Mouse (Mus musculus) layer of hippocampus, postnatal 25 days (tissue): Measurements from ENCODE around the gene Sp100. TPM values are rescaled to one million over a fixed set of nuclear protein-coding genes. Genes with fewer than 3 reads are reported as not detected.
A peak's percentile ranks its signal among the peaks of the same experiment; 100 is the strongest.

Source experiments
- DNase-seq, 2 experiments: peaks; one replicate each; pipeline ENCODE4 v3.0.0; 2022; ENCODE audit warnings: mixed read lengths in 2 of 2, low spot score in 1 of 2; ENCODE audit errors: extremely low spot score in 1 of 2
- total RNA-seq, 2 experiments: library from RNA; stranded (reverse); gene quantifications; 2 replicates each; pipeline ENCODE4 v1.2.3; 2021

The Sp100 gene
- total RNA-seq, 2 experiments from 2014 or later: 1.1 to 1.7 TPM

DNA sequence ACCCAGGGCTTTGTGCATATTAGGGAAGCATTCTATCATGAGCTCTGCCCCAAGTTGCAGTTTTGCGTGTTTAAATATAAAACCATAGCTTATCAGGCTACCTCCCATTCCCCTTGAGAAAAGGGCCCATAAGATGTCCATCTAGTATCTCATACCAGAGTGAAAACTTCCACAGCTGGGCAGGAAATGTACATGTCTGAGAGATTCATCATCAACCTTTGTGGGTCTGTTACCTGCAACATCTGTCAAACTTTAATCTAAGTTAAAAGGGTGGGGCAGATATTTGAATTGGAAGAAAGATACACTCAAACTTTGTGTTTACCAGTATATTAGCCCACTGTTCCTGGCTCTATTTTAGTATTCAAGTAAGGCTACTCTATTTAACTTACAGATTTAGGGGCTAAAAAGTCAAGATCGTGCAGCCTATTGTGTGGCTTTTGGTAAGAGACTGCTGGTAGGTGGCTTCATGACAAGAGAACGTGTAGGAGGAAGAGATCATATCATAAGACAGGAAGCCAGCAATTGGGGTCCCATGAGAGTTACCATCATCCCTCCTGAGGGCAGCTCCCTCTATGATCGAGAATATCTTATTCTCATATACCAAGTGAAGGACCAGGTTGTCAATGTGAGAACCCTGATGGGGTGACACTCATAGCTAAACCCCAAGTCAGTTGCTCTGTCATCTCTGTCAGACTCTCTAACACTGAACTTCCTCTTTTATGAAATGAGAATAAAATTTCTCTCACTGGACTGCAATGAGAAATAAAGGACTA lies 48.1 kb downstream of the Sp100 start:
- no peak for DNase-seq

DNA sequence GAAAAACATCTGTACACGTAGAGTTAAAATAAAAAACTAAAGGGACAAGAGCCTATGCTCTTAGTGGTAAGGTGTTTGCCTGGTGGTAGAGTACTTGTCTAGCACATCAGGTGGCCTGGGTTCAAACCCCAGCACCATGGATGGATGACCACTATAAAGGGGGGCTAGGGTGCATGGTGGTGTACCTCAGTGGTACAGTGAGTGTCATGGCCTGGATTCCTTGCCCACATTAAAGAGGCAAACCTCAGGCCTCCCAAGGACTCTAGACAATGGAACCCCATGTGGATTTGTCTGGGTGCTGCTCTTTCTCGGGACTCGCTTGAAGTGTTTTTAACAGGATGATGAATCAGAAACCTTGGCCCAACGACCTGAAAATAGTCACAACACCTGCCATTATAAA lies 52.7 kb downstream of the Sp100 start:
- no peak for DNase-seq

DNA sequence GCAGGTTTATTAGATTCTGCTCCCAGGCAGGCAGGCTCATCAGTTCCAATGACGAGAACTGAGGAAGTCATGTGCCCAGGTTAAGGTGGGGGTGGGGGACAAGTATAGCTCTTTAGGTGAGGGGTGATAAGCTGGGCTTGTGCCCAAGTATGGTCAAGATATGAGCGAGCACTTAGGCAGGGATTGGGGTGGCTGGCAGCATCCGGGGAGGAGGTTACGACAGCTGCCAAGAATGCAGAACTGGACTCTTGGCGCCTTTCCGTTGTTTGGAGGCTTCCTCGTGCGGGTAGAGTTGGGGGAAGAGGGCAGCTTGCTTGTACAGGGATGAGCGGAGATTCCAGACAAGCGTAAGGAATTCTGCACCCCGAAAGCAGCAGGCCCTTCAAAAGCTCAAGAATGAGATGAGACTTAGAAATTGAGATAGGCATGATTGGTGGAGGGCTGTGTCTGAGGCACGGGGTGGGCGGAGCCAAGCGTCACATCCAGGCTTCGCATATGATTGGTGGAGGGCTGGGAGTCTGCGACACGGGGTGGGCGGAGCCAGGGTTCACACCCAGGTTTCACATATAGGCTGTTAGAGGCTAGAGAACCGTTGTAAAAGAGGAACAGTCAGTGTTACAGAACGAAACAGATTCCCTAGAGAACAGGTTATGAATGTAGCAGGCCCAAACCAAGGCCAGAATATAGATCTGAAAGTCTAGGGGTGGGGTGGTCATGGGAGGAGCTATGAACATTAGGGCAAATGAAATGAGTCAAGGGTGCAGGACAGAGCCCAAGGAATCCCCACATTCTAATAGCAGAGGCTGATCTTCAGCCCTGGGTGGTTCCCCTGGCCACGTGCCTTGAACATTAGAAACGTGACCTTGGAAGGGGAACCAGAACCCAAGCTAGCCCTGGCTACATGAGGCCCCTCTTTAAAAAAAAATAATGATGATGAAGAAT lies 53.7 kb downstream of the Sp100 start:
- DNase-seq: peak; percentile 13 to 20

DNA sequence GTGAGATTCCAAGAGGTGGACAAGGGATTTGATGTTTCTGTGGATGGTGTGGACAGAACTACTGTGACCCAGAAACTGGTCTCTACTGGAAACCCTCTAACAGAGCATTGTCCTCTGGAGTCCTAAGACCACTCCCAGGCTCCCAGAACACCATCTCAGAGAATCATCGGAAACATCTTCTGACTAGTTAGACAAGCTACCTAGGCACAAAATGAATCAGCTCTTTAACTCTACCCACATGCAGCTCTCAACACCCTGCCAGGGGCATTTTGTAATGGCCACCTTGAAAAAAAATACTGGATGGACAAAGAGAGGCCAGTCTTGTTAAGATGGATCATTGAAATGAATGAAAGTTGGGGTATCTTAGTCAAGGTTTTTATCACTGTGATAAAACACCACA lies 55.8 kb downstream of the Sp100 start:
- DNase-seq: no peak

DNA sequence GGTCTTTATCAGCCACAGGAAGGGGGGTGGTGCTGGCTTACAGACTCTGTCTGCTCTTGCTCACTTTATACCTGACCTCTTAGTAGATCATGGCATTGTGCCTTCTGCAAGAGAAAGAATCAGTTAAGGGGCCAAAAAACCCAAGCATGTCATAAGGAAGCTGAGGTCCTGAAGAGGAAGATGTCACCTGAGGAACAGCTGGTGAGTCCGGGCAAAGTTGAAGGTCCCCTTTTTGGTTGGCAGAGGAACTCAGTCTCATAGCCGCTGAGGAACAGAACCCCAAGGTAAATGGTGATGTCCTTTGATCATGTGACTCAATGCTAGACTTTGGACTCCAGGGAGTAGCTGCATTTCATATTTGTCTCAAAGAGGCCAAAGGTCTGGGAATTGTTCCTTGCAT lies 57.0 kb downstream of the Sp100 start:
- DNase-seq: no peak

DNA sequence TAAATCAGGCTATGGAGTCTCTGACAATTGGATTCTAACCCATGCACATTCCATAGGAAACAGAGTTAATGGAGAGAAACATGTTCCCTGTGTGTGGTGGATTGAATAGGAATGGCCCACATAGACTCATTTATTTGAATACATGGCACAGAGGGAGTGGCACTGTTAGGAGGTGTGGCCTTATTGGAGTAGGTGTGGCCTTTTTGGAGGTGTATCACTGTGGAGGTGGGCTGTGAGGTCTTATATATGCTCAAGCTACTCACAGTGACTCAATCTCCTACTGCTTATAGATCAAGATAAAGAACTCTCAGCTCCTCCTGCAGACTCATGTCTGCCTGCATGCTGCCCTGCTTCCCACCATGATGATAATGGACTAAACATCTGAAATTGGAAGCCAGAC lies 64.7 kb downstream of the Sp100 start:
- DNase-seq: no peak

DNA sequence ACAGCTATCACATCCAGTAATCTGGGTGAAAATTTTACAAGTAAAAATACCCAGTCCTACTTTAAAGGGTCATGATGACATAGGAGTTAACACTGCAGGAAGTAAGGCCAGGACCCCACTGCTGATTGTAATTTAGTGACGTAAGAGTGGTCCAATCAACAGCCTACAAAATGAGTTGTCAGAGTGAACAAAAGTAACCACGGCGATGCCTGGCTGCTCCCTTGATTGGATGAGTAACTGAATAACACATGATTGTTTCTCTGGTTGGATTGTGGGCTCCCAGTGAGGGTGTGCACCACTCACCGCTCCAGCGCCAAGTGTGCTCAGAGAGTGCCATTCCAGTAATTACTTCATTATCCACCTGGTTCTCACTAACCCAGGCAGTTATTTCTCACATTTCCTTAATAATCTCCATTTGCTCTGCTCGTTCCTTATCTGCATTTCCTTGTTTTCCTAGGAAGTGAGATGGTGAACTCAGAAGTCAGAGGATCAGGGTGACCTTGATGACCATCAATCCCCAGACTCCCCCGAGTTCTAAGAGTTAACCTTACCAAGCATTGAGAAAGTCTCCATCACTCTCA lies 66.7 kb downstream of the Sp100 start:
- DNase-seq: no peak

DNA sequence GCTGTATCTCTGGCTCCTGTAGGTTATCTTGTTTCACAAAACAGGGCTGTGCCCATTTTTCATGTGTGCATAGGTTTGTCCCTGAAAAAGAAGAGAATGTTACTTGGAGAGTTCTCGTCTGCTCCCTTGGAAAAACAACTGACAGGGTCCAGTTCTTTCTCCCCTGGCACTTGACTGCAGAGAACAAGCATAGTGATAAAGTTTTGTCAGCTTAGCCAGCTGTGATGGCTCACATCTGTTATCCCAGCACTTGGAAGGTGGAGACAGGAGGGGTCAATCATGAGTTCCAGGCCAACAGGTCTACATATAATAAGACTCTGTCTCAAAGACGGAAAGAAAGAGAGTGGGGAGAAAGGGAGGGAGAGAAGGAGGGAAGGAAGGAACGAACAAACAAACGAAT lies 69.3 kb downstream of the Sp100 start:
- DNase-seq: no peak

DNA sequence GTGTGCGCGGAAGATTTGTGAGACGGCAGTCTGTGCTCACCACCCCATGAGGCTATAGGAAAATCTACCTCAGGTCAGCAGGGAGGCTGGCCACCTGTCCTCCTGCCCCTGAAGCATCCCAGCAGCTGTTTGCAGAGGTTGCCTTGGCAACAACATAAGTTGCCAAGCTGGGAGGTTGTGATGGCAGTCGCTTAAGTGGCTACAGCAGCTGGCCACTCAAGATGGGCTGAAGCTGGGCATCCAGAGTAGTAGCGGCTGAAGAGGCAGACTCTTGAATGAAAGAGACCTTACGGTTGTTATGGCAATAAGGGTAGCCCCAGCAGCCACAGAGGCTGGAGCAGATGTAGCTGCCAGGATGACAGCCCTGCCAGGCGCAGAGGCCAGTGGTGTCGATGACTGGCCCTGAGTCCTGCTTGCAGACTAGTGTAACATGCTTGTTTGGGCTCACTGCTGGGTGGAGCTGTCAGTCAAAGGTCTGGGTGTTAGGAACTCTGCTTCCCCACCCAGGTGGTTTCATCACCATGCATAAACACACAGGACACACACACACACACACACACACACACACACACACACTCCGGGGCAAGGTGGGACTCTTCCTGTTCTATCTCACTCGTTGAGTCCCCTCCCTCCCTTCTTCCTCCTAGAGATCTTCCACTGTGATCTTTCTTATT lies 70.6 kb downstream of the Sp100 start:
- DNase-seq: no peak

DNA sequence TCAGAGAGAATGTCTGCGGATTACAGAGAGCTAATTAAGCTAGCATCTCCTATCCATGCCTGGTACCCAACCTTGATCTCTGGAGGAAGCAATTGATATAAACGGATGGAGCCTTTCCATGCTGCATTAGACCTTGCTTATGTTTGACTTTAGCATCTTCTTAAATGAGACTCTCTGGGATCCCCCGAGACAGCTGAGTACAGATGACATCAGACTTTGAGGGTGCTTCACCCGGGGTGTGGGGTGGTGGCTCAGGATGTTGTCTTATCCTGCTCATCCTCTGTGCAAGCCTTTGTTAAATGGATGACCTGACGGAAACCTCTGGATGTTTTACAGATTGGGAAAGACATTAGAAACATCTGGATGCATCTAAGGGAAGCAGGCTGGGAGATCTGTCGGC lies 80.7 kb downstream of the Sp100 start:
- no peak for DNase-seq

DNA sequence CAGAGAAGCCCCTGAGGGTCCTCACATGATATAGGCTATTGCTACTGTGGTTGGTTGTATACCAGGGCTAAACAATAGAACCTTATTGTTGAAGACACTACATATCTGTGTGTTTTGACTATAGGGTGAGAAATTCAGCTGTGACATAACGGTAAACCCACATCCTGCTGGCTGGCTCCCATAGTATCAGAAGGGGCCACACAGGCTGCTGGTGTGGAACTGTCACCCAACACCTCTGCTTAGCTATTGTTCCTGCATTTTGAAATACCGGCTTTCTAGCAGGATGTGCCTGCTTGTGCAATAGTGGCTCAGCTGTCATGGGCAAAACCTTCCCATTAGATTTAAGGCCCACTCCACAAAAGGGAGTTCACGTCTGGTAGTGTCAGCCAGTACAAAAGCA lies 82.8 kb downstream of the Sp100 start:
- DNase-seq: no peak

DNA sequence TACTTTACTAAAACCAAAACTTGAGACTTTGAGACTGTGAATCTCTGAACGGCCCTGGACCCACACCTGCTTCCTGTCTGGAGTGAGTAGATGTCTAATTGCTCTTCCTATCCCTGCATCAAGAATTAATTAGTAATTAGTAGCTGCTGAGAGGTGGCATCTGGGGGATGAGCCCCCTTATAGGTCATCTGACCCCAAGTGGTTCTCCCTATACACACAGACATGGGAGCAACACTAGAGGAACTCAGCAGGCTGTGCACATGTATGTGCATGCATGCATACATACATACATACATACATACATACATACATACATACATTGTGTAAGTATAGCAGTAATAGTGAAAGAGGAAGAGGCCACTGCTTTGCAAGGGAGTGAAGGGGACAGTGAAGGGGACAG lies 84.7 kb downstream of the Sp100 start:
- DNase-seq: no peak

DNA sequence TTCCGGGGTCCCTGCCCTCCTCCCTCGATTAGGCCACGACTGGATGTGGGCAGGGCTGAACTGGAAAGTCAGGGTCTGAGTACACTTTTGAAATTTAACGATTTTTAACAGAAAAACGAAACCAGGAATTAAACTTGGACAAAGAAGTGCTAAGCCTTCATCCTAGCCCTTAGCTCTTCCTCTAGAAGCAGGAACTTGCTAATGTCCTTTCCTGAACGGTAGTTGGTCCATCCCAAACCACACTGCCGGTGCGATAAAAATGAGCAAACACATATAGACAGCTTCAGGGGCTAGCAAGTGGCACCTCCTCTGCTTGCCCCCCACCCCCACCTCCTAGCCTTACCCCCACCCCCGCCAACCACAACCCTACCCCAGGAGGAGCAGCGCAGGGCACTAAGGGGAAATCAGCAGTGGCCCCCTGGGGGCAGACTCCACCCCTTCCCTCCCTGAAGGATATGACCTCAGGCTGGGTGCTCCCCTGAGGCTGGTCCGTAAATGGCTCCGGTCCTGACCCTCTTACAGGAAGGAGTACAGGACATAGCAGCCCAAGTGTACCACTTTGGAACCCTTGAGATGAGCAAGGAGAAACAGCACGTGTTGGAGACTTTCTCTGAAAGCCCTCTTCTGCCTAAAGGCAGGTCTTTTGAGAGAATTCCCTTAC lies 85.8 kb downstream of the Sp100 start:
- no peak for DNase-seq

DNA sequence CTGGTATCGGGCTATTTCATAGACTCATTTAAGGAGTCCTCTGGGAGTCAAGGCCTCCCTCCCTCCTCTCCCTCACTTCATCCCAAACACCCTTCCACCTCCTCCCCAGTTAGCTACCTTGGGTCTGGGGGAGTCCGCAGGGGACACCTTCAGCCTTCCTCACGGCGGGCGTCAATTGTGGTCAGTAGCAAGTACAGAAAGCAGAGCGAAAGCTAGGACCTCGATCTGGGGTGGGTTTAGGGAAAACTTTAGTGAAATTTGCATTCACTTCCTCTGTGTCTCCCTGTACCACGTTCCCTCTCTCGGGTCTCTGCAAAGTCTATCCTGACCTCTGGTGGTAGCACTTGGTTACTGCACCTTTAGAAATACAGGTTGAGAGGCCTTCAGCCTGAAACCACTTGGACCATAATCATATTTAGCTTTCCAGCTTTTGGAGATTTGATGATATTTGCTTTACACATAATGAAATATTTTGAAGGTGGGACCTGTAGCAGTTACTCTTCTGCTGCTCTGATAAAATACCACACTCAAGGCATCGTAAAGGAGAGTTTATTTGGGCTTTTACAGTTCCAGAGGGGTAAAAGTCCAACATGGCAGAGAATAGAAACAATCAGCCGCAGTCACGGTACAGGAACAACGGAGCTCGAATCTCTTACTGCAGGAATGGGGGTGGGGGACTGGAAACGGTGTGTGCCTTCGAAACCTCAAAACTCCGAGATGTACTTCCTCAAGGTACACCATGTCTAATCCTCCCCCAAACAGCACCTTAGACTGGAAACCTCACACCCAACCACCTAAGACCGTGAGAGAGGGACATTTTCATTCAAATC lies 86.8 kb downstream of the Sp100 start:
- DNase-seq: peak; percentile 61 to 76

DNA sequence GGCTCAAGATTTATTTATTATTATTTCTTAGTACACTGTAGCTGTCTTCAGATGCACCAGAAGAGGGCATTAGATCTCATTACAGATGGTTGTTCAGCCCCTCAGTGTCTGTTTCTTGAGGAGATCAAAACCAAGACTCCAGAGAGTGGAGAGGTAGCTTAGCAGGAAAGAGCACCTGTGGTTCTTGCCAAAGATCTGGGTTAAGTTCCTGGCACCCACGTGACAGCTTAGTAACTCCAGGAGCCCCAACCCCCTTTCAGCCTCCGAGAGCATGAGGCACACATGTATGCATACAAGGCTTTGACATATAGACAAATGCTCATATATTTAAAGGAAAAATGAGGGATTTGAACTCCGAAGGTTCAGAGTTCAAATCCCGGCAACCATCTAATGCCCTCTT lies 89.2 kb downstream of the Sp100 start:
- DNase-seq: no peak

DNA sequence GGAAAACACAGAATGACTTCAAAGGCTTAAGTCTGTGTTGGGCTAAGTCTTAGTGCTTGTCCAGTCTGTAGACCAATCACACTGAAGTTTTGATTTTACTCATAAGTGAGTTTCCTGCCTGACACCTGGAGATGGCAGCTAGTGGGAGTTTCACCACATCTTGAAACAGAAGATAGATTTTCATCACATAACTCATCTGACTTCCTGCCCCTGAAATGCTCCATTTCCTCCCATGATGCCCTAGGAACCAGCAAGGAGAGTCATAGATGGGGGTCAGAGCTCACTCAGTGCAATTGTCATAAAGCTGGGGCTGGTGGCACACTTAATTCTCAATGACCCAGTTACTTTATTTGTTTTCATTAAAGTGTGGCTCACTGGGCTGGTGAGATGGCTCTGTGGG lies 90.0 kb downstream of the Sp100 start:
- DNase-seq: no peak

DNA sequence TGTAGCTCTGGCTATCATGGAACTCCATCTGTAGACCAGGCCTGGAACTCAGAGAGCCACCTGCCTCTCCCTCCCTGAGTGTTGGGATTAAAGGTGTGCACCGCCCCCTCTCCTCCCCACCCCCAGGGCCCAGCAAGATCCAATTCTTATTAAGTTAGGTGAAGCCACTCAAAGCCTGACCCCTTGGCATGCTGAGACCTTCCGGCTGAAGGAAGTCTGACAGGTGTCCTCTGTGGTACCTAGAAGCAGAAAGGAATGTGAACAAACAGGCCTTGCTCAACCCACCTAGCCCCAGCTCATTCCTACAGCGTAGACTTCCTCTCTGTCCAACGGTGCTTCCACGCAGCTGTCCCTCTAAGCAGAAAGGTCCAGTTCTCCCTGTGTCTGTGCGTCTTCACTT lies 91.1 kb downstream of the Sp100 start:
- DNase-seq: no peak

DNA sequence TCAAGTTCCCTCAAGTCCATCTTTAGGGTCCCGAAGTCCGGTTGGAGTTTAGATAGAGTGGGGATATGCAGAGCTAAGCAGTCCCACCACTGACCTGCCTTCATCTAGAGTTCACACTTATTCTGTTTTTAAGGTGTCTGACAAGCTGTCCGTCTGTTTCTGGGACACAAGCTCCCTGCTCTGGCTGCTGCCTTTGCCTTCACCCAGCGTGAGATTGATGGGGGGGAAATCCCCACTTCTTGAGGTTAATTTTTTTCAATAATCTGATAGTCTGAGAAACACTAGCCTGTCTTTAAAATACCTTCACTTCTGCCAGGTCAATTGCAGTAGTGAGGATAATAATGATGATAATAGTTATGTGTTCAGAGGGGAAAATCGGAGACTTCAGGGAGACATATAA lies 92.5 kb downstream of the Sp100 start:
- no peak for DNase-seq

DNA sequence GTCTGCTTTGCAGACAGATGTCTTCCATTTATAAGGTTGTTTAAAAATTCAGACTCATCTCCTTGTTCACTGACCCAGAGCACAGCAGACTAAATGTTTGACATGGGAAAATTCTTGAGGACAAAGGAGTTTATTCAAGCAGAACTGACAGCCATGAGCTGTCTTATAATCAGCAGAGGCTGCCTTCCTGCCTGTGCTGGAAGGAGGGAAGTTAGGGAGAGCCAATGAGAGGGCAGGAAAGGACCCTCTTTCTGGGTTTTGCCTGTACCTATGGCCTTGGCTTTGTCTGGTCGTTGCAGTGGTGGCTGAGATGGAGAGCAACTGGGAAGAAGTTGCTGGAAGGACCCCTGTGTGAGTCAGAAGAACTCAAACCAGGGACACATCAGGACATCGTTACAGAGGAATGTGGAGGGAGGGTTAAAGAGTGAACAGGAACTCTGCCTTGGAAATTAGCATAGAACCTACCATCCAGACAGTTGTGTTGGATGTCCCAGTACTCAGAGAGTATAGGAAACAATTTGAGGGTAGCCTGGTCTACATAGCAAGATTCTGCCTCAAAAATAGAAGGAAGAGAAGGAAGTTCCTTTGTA lies 93.2 kb downstream of the Sp100 start:
- DNase-seq: no peak
